Mouse (Mus musculus): ENCODE measurements around the gene Slc1a2. TPM values are rescaled to one million over a fixed set of nuclear protein-coding genes. Genes with fewer than 3 reads are reported as not detected.

The Slc1a2 gene
- total and polyA plus RNA-seq, 3 experiments = 0.05 TPM; not detected in 2

- no peak for ATAC-seq (ENCODE audit: extremely low read depth, insufficient number of reproducible peaks, low FRiP score, poor library complexity, severe bottlenecking)
- Histone ChIP-seq H3K27me3 (ENCODE audit: insufficient read depth, low read length) (peaks cover 17% of the 10 kb centered on the region), H3K4me1 (ENCODE audit: insufficient read depth, low read depth, low read length) (no peaks in the 10 kb centered on the region), H3K9me3 (replicated peaks) (no peaks in the 10 kb centered on the region), H3K36me3 (replicated peaks) (no peaks in the 10 kb centered on the region), H3K4me3 (ENCODE audit: low read depth, low read length) (no peak overlapping the region)
- TF ChIP-seq POLR2AphosphoS5 (IDR thresholded peaks at IDR 0.05; ENCODE audit: insufficient replicate concordance, low read depth, low read length) (no peak), TAL1 (conservative IDR thresholded peaks at IDR 0.05; ENCODE audit: low read depth, low read length) (no peak), CTCF (IDR thresholded peaks at IDR 0.05; ENCODE audit: low read depth, low read length) (no peak), GATA2 (IDR thresholded peaks at IDR 0.05; ENCODE audit: borderline replicate concordance, low read depth, low read length) (no peak), GATA1 (IDR thresholded peaks at IDR 0.05; ENCODE audit: borderline replicate concordance, low read length) (no peak)
- no peak for DNase-seq (ENCODE audit: low spot score)
Measured at GRCm38 (mm10) chr2:102725054-102725453, 66.6 kb downstream of the Slc1a2 start.

- Histone ChIP-seq H3K9me3 (replicated peaks) (no peaks in the 10 kb centered on the region), H3K4me3 (ENCODE audit: low read depth, low read length) (no peak overlapping the region), H3K27me3 (ENCODE audit: insufficient read depth, low read length) (peaks cover 30% of the 10 kb centered on the region), H3K36me3 (replicated peaks) (no peaks in the 10 kb centered on the region), H3K4me1 (ENCODE audit: insufficient read depth, low read depth, low read length) (0 out of 2 replicates have a peak, but pooled peaks cover 5% of the 10 kb centered on the region)
- no peak for DNase-seq (ENCODE audit: low spot score)
- TF ChIP-seq CTCF (IDR thresholded peaks at IDR 0.05; ENCODE audit: low read depth, low read length) (no peak), GATA1 (IDR thresholded peaks at IDR 0.05; ENCODE audit: borderline replicate concordance, low read length) (no peak), POLR2AphosphoS5 (IDR thresholded peaks at IDR 0.05; ENCODE audit: insufficient replicate concordance, low read depth, low read length) (no peak), TAL1 (conservative IDR thresholded peaks at IDR 0.05; ENCODE audit: low read depth, low read length) (no peak), GATA2 (IDR thresholded peaks at IDR 0.05; ENCODE audit: borderline replicate concordance, low read depth, low read length) (no peak)
- no peak for ATAC-seq (ENCODE audit: extremely low read depth, insufficient number of reproducible peaks, low FRiP score, poor library complexity, severe bottlenecking)
Measured at GRCm38 (mm10) chr2:102730386-102730785, 71.9 kb downstream of the Slc1a2 start.

GRCm38 (mm10) chr2:102730788-102731187 lies 72.3 kb downstream of the Slc1a2 start:
- no peak overlapping the region for H3K4me3 ChIP-seq (ENCODE audit: low read depth, low read length)
- H3K36me3 ChIP-seq (replicated peaks) = no peaks in the 10 kb centered on the region
- TF ChIP-seq CTCF (IDR thresholded peaks at IDR 0.05; ENCODE audit: low read depth, low read length) = no peak
- no peak for TF ChIP-seq GATA2 (IDR thresholded peaks at IDR 0.05; ENCODE audit: borderline replicate concordance, low read depth, low read length)
- TF ChIP-seq GATA1 (IDR thresholded peaks at IDR 0.05; ENCODE audit: borderline replicate concordance, low read length) = no peak
- TF ChIP-seq TAL1 (conservative IDR thresholded peaks at IDR 0.05; ENCODE audit: low read depth, low read length) = no peak
- TF ChIP-seq POLR2AphosphoS5 (IDR thresholded peaks at IDR 0.05; ENCODE audit: insufficient replicate concordance, low read depth, low read length) = no peak
- H3K9me3 ChIP-seq (replicated peaks) = no peaks in the 10 kb centered on the region
- ATAC-seq (ENCODE audit: extremely low read depth, insufficient number of reproducible peaks, low FRiP score, poor library complexity, severe bottlenecking) = no peak
- peaks cover 32% of the 10 kb centered on the region for H3K27me3 ChIP-seq (ENCODE audit: insufficient read depth, low read length)
- 0 out of 2 replicates have a peak, but pooled peaks cover 5% of the 10 kb centered on the region for H3K4me1 ChIP-seq (ENCODE audit: insufficient read depth, low read depth, low read length)
- DNase-seq (ENCODE audit: low spot score) = no peak

GRCm38 (mm10) chr2:102733128-102733527 lies 74.7 kb downstream of the Slc1a2 start:
- ATAC-seq (ENCODE audit: extremely low read depth, insufficient number of reproducible peaks, low FRiP score, poor library complexity, severe bottlenecking) (no peak), DNase-seq (ENCODE audit: low spot score) (no peak)
- 0 out of 2 replicates have a peak, but pooled peaks cover 5% of the 10 kb centered on the region for H3K4me1 ChIP-seq (ENCODE audit: insufficient read depth, low read depth, low read length)
- TF ChIP-seq POLR2AphosphoS5 (IDR thresholded peaks at IDR 0.05; ENCODE audit: insufficient replicate concordance, low read depth, low read length) (no peak), GATA2 (IDR thresholded peaks at IDR 0.05; ENCODE audit: borderline replicate concordance, low read depth, low read length) (no peak), GATA1 (IDR thresholded peaks at IDR 0.05; ENCODE audit: borderline replicate concordance, low read length) (no peak), CTCF (IDR thresholded peaks at IDR 0.05; ENCODE audit: low read depth, low read length) (no peak), TAL1 (conservative IDR thresholded peaks at IDR 0.05; ENCODE audit: low read depth, low read length) (no peak)
- H3K27me3 ChIP-seq (ENCODE audit: insufficient read depth, low read length) = peaks cover 36% of the 10 kb centered on the region
- H3K9me3 ChIP-seq (replicated peaks) = no peaks in the 10 kb centered on the region
- no peak overlapping the region for H3K4me3 ChIP-seq (ENCODE audit: low read depth, low read length)
- no peaks in the 10 kb centered on the region for H3K36me3 ChIP-seq (replicated peaks)

GRCm38 (mm10) chr2:102734055-102734454 lies 75.6 kb downstream of the Slc1a2 start:
- DNase-seq (ENCODE audit: low spot score) (no peak), ATAC-seq (ENCODE audit: extremely low read depth, insufficient number of reproducible peaks, low FRiP score, poor library complexity, severe bottlenecking) (no peak)
- no peak overlapping the region for H3K4me3 ChIP-seq (ENCODE audit: low read depth, low read length)
- H3K9me3 ChIP-seq (replicated peaks) = no peaks in the 10 kb centered on the region
- TF ChIP-seq TAL1 (conservative IDR thresholded peaks at IDR 0.05; ENCODE audit: low read depth, low read length) (no peak), CTCF (IDR thresholded peaks at IDR 0.05; ENCODE audit: low read depth, low read length) (no peak), GATA2 (IDR thresholded peaks at IDR 0.05; ENCODE audit: borderline replicate concordance, low read depth, low read length) (no peak), GATA1 (IDR thresholded peaks at IDR 0.05; ENCODE audit: borderline replicate concordance, low read length) (no peak), POLR2AphosphoS5 (IDR thresholded peaks at IDR 0.05; ENCODE audit: insufficient replicate concordance, low read depth, low read length) (no peak)
- peaks cover 38% of the 10 kb centered on the region for H3K27me3 ChIP-seq (ENCODE audit: insufficient read depth, low read length)
- 0 out of 2 replicates have a peak, but pooled peaks cover 5% of the 10 kb centered on the region for H3K4me1 ChIP-seq (ENCODE audit: insufficient read depth, low read depth, low read length)
- no peaks in the 10 kb centered on the region for H3K36me3 ChIP-seq (replicated peaks)

GRCm38 (mm10) chr2:102735031-102735430 lies 76.6 kb downstream of the Slc1a2 start:
- TF ChIP-seq GATA1 (IDR thresholded peaks at IDR 0.05; ENCODE audit: borderline replicate concordance, low read length) (no peak), GATA2 (IDR thresholded peaks at IDR 0.05; ENCODE audit: borderline replicate concordance, low read depth, low read length) (no peak), CTCF (IDR thresholded peaks at IDR 0.05; ENCODE audit: low read depth, low read length) (no peak), TAL1 (conservative IDR thresholded peaks at IDR 0.05; ENCODE audit: low read depth, low read length) (no peak), POLR2AphosphoS5 (IDR thresholded peaks at IDR 0.05; ENCODE audit: insufficient replicate concordance, low read depth, low read length) (no peak)
- Histone ChIP-seq H3K36me3 (replicated peaks) (no peaks in the 10 kb centered on the region), H3K9me3 (replicated peaks) (no peaks in the 10 kb centered on the region), H3K4me1 (ENCODE audit: insufficient read depth, low read depth, low read length) (0 out of 2 replicates have a peak, but pooled peaks cover 5% of the 10 kb centered on the region), H3K27me3 (ENCODE audit: insufficient read depth, low read length) (peaks cover 41% of the 10 kb centered on the region), H3K4me3 (ENCODE audit: low read depth, low read length) (no peak overlapping the region)
- DNase-seq (ENCODE audit: low spot score) (no peak), ATAC-seq (ENCODE audit: extremely low read depth, insufficient number of reproducible peaks, low FRiP score, poor library complexity, severe bottlenecking) (no peak)
